In genomic region chr17:29396821-29397242, GRCm38 (mm10) we compare ENCODE assay signal across 8 mouse cellular contexts. TPM values are rescaled to one million over a fixed set of nuclear protein-coding genes. Genes with fewer than 3 reads are reported as not detected.
A peak's percentile ranks its signal among the peaks of the same experiment; 100 is the strongest.
DNase-seq lines count a peak whose midpoint lies in the region; ATAC-seq lines count a peak whose summit lies in the region.

No protein-coding gene starts in this region.

- H3K4me3 ChIP-seq in hindbrain, embryonic 13.5 days = no peak overlapping the region

- peaks cover 13% of the 10 kb centered on the region; the same call in 1 of the 2 replicates for H3K27me3 ChIP-seq in hindbrain, embryonic 13.5 days

- H3K4me2 ChIP-seq in hindbrain, embryonic 13.5 days = no peak overlapping the region

- no peak overlapping the region for H3K9ac ChIP-seq in hindbrain, embryonic 13.5 days

- H3K27ac ChIP-seq in hindbrain, embryonic 13.5 days = no peak overlapping the region

- H3K9me3 ChIP-seq in hindbrain, embryonic 13.5 days = no peaks in the 10 kb centered on the region

- peak; percentile 73 for ATAC-seq in hindbrain, embryonic 13.5 days (ENCODE audit: low FRiP score)

- DNase-seq in NIH3T3 (ENCODE audit: low read depth) = peak; percentile 92
- DNase-seq in cerebellum, postnatal 14 days = peak; percentile 91 to 93
- peak; percentile 56 to 72 for DNase-seq in frontal cortex, postnatal 14 days (ENCODE audit: low spot score in 2 of 2)
- peak; percentile 65 to 75 for DNase-seq in layer of hippocampus, postnatal 25 days (ENCODE audit: extremely low spot score in 1 of 2, low spot score in 1 of 2)
- DNase-seq in lung, postnatal 25 days (ENCODE audit: low spot score) = peak; percentile 89
- peak; percentile 49 for DNase-seq in retina, adult 2 months (ENCODE audit: low read depth, low spot score)
- peak; percentile 73 to 78 for DNase-seq in thymus, postnatal 36 days

- no peaks in the 10 kb centered on the region for H3K36me3 ChIP-seq in hindbrain, embryonic 13.5 days

- peaks cover 28% of the 10 kb centered on the region for H3K4me1 ChIP-seq in hindbrain, embryonic 13.5 days (replicated peaks)

- 18% methylated on average over 6 of the region's 6 CpGs for WGBS in hindbrain, embryonic 13.5 days

RNA-seq across cellular contexts. Expression of gene Fgd2, which starts 36.1 kb away (rescaled TPM):
- polyA plus RNA-seq in hindbrain, embryonic 13.5 days (2015; fragmentation: Nextera tagmentation; extraction: Ambion mirVana) = 3.8 and 5.3 TPM in 2 replicates
- 1 to 10 TPM; 5.6 to 8.2 TPM for total RNA-seq in layer of hippocampus, postnatal 25 days (2021)

RNA-seq across cellular contexts. Expression of gene Mtch1, which starts 49.1 kb away (rescaled TPM):
- 423 TPM in 2 replicates for polyA plus RNA-seq in hindbrain, embryonic 13.5 days (2015; fragmentation: Nextera tagmentation; extraction: Ambion mirVana)
- 100 to 1,000 TPM; 556 to 630 TPM for total RNA-seq in layer of hippocampus, postnatal 25 days (2021)
